Mouse (Mus musculus) myocyte (in vitro differentiated cells): Measurements from ENCODE around the gene Zbed6.
"Not testable (repeated sequence)": the region's sequence is repeated elsewhere in the genome, so short reads cannot be mapped to it uniquely, and the experiment has no call there.

Experiments
- MAX ChIP-seq: IDR thresholded peaks from one replicate; pipeline ENCODE4 v1.6.1; 2011; ENCODE audit warnings: low read depth, mild to moderate bottlenecking, control low read depth
- REST ChIP-seq: IDR thresholded peaks from one replicate; pipeline ENCODE4 v1.6.1; 2011; ENCODE audit warnings: mild to moderate bottlenecking, control low read depth, moderate library complexity; ENCODE audit not compliant: insufficient read depth, insufficient read length

DNA sequence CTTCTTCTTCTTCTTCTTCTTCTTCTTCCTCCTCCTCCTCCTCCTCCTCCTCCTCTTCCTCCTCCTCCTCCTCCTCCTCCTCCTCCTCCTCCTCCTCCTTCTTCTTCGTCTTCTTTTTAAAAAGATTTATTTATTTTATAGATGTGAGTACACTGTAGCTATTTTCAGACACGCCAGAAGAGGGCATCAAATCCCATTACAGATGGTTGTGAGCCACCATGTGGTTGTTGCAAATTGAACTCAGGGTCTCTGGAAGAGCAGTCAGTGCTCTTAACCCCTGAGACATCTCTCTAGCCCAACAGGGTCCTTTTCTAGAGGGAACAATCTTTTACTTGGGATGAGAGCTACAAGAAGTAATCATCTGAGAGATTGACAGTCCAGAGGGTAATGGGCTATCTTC, 41.1 kb upstream of the Zbed6 start:
- TF ChIP-seq REST, MAX: not testable (repeated sequence)
